Mouse (Mus musculus): ENCODE measurements around the gene Rcn1. TPM values are rescaled to one million over a fixed set of nuclear protein-coding genes. Genes with fewer than 3 reads are reported as not detected.

Gene Rcn1
- polyA plus RNA-seq, 1 experiment from 2014 or later = 54.3 TPM

- no peaks in the 10 kb centered on the region for H3K9me3 ChIP-seq
- no peak overlapping the region for H3K4me2 ChIP-seq
- ATAC-seq (replicated peaks) = peak; percentile 69
- peak overlapping the region; percentile 53; the same call in 1 of the 2 replicates for H3K27ac ChIP-seq
- H3K4me1 ChIP-seq = peaks cover 23% of the 10 kb centered on the region
- no peaks in the 10 kb centered on the region for H3K36me3 ChIP-seq (replicated peaks)
- H3K9ac ChIP-seq = no peak overlapping the region
- no peaks in the 10 kb centered on the region for H3K27me3 ChIP-seq (replicated peaks)
- WGBS = 19% methylated on average over 8 of the region's 8 CpGs
- no peak overlapping the region for H3K4me3 ChIP-seq
These were observed 17.7 kb upstream of the Rcn1 start for GRCm38 (mm10) chr2:105416660-105417348.

- Histone ChIP-seq H3K4me2 (no peak overlapping the region), H3K9me3 (no peaks in the 10 kb centered on the region), H3K27ac (peak overlapping the region; percentile 53; the same call in 1 of the 2 replicates), H3K36me3 (replicated peaks) (no peaks in the 10 kb centered on the region), H3K4me1 (peaks cover 23% of the 10 kb centered on the region), H3K9ac (no peak overlapping the region), H3K4me3 (no peak overlapping the region), H3K27me3 (replicated peaks) (no peaks in the 10 kb centered on the region)
- ATAC-seq (replicated peaks) = peak; percentile 86
- 54% methylated on average over 7 of the region's 7 CpGs for WGBS
These were observed 17.0 kb upstream of the Rcn1 start for GRCm38 (mm10) chr2:105416046-105416659.

- WGBS = 75% methylated on average over 2 of the region's 2 CpGs
- peaks cover 23% of the 10 kb centered on the region for H3K4me1 ChIP-seq
- no peak overlapping the region for H3K4me2 ChIP-seq
- H3K27ac ChIP-seq = no peak overlapping the region
- no peaks in the 10 kb centered on the region for H3K9me3 ChIP-seq
- no peaks in the 10 kb centered on the region for H3K27me3 ChIP-seq (replicated peaks)
- H3K36me3 ChIP-seq (replicated peaks) = no peaks in the 10 kb centered on the region
- H3K4me3 ChIP-seq = no peak overlapping the region
- no peak overlapping the region for H3K9ac ChIP-seq
- ATAC-seq (replicated peaks) = no peak
These were observed 15.2 kb upstream of the Rcn1 start for GRCm38 (mm10) chr2:105414309-105414708.

- 100% methylated on average over 1 of the region's 1 CpGs for WGBS
- no peaks in the 10 kb centered on the region for H3K36me3 ChIP-seq (replicated peaks)
- no peaks in the 10 kb centered on the region for H3K9me3 ChIP-seq
- H3K9ac ChIP-seq = no peak overlapping the region
- H3K4me3 ChIP-seq = no peak overlapping the region
- no peak overlapping the region for H3K27ac ChIP-seq
- no peaks in the 10 kb centered on the region for H3K4me1 ChIP-seq
- ATAC-seq (replicated peaks) = no peak
- H3K27me3 ChIP-seq (replicated peaks) = no peaks in the 10 kb centered on the region
- H3K4me2 ChIP-seq = no peak overlapping the region
These were observed 10.1 kb upstream of the Rcn1 start for GRCm38 (mm10) chr2:105409253-105409652.

GRCm38 (mm10) chr2:105408511-105408910, 9.4 kb upstream of the Rcn1 start:
- H3K4me3 ChIP-seq = no peak overlapping the region
- H3K9me3 ChIP-seq = no peaks in the 10 kb centered on the region
- no peak overlapping the region for H3K9ac ChIP-seq
- 0 out of 2 replicates have a peak, but pooled peaks have one; percentile 45 for ATAC-seq (replicated peaks)
- H3K27me3 ChIP-seq (replicated peaks) = no peaks in the 10 kb centered on the region
- H3K27ac ChIP-seq = no peak overlapping the region
- no peaks in the 10 kb centered on the region for H3K4me1 ChIP-seq
- 77% methylated on average over 4 of the region's 4 CpGs for WGBS
- no peaks in the 10 kb centered on the region for H3K36me3 ChIP-seq (replicated peaks)
- H3K4me2 ChIP-seq = no peak overlapping the region

GRCm38 (mm10) chr2:105402180-105402579, 3.1 kb upstream of the Rcn1 start:
- H3K4me1 ChIP-seq = peaks cover 23% of the 10 kb centered on the region
- 90% methylated on average over 2 of the region's 2 CpGs for WGBS
- H3K27ac ChIP-seq = no peak overlapping the region
- H3K36me3 ChIP-seq (replicated peaks) = no peaks in the 10 kb centered on the region
- H3K27me3 ChIP-seq (replicated peaks) = peaks cover 3% of the 10 kb centered on the region; the same call in 1 of the 2 replicates
- no peak overlapping the region for H3K4me3 ChIP-seq
- H3K4me2 ChIP-seq = no peak overlapping the region
- H3K9me3 ChIP-seq = no peaks in the 10 kb centered on the region
- H3K9ac ChIP-seq = no peak overlapping the region
- ATAC-seq (replicated peaks) = no peak

- Histone ChIP-seq H3K9me3 (no peaks in the 10 kb centered on the region), H3K4me2 (no peak overlapping the region), H3K27me3 (replicated peaks) (peaks cover 3% of the 10 kb centered on the region; the same call in 1 of the 2 replicates), H3K27ac (no peak overlapping the region), H3K36me3 (replicated peaks) (no peaks in the 10 kb centered on the region), H3K4me3 (no peak overlapping the region), H3K9ac (no peak overlapping the region), H3K4me1 (peaks cover 23% of the 10 kb centered on the region)
- no peak for ATAC-seq (replicated peaks)
- 93% methylated on average over 4 of the region's 4 CpGs for WGBS
These were observed 1.4 kb upstream of the Rcn1 start for GRCm38 (mm10) chr2:105400558-105400957.

- Histone ChIP-seq H3K4me1 (peaks cover 23% of the 10 kb centered on the region), H3K9ac (peak overlapping the region; percentile 69), H3K9me3 (no peaks in the 10 kb centered on the region), H3K4me3 (peak overlapping the region; percentile 66), H3K36me3 (replicated peaks) (no peaks in the 10 kb centered on the region), H3K27ac (peak overlapping the region; percentile 46), H3K4me2 (peak overlapping the region; percentile 98), H3K27me3 (replicated peaks) (peaks cover 3% of the 10 kb centered on the region; the same call in 1 of the 2 replicates)
- WGBS = under 1% methylated on average over 31 of the region's 31 CpGs
- peak; percentile 55 for ATAC-seq (replicated peaks)
These were observed 459 bp downstream of the Rcn1 start for GRCm38 (mm10) chr2:105398636-105399084.

- H3K36me3 ChIP-seq (replicated peaks) = no peaks in the 10 kb centered on the region
- WGBS = 21% methylated on average over 5 of the region's 5 CpGs
- H3K9me3 ChIP-seq = no peaks in the 10 kb centered on the region
- no peak overlapping the region for H3K27ac ChIP-seq
- H3K4me2 ChIP-seq = peak overlapping the region; percentile 98
- H3K27me3 ChIP-seq (replicated peaks) = peaks cover 3% of the 10 kb centered on the region; the same call in 1 of the 2 replicates
- H3K4me3 ChIP-seq = peak overlapping the region; percentile 66
- H3K9ac ChIP-seq = no peak overlapping the region
- no peak for ATAC-seq (replicated peaks)
- H3K4me1 ChIP-seq = peaks cover 23% of the 10 kb centered on the region
These were observed 1.5 kb downstream of the Rcn1 start for GRCm38 (mm10) chr2:105397446-105398211.

GRCm38 (mm10) chr2:105396066-105396465, 3.1 kb downstream of the Rcn1 start:
- 95% methylated on average over 9 of the region's 9 CpGs for WGBS
- Histone ChIP-seq H3K4me2 (no peak overlapping the region), H3K9me3 (no peaks in the 10 kb centered on the region), H3K4me1 (peaks cover 23% of the 10 kb centered on the region), H3K27me3 (replicated peaks) (peaks cover 1% of the 10 kb centered on the region; the same call in 1 of the 2 replicates), H3K27ac (no peak overlapping the region), H3K4me3 (no peak overlapping the region), H3K36me3 (replicated peaks) (no peaks in the 10 kb centered on the region), H3K9ac (no peak overlapping the region)
- ATAC-seq (replicated peaks) = no peak

GRCm38 (mm10) chr2:105394375-105394774, 4.7 kb downstream of the Rcn1 start:
- Histone ChIP-seq H3K27ac (no peak overlapping the region), H3K4me3 (no peak overlapping the region), H3K27me3 (replicated peaks) (no peaks in the 10 kb centered on the region), H3K4me1 (peaks cover 17% of the 10 kb centered on the region), H3K9ac (no peak overlapping the region), H3K9me3 (no peaks in the 10 kb centered on the region), H3K4me2 (no peak overlapping the region), H3K36me3 (replicated peaks) (no peaks in the 10 kb centered on the region)
- ATAC-seq (replicated peaks) = no peak
- WGBS = 87% methylated on average over 4 of the region's 4 CpGs

- no peak overlapping the region for H3K4me2 ChIP-seq
- H3K27me3 ChIP-seq (replicated peaks) = no peaks in the 10 kb centered on the region
- no peak overlapping the region for H3K4me3 ChIP-seq
- H3K9me3 ChIP-seq = no peaks in the 10 kb centered on the region
- no peak overlapping the region for H3K9ac ChIP-seq
- ATAC-seq (replicated peaks) = no peak
- no peaks in the 10 kb centered on the region for H3K36me3 ChIP-seq (replicated peaks)
- WGBS = 76% methylated on average over 2 of the region's 2 CpGs
- peaks cover 2% of the 10 kb centered on the region; the same call in 1 of the 2 replicates for H3K4me1 ChIP-seq
- H3K27ac ChIP-seq = no peak overlapping the region
These were observed 6.6 kb downstream of the Rcn1 start for GRCm38 (mm10) chr2:105392514-105392913.
